Mouse (Mus musculus) embryonic fibroblast, embryonic 13.5 days (primary cell): ENCODE data around the gene Limk2.

Source experiments
- CTCF ChIP-seq: IDR thresholded peaks from 2 replicates; pipeline ENCODE4 v1.5.1; 2011; ENCODE audit warnings: mild to moderate bottlenecking, control low read depth, low read length, moderate library complexity, borderline replicate concordance; ENCODE audit not compliant: insufficient read depth
- POLR2A ChIP-seq: IDR thresholded peaks from 2 replicates; pipeline ENCODE4 v1.6.1; 2011; ENCODE audit warnings: low read depth, mild to moderate bottlenecking, control low read depth, low read length, moderate library complexity

GRCm38 (mm10) chr11:3297871-3298812 lies 110.8 kb downstream of the Limk2 start:
- TF ChIP-seq POLR2A (no peak), CTCF (no peak)
